Mouse (Mus musculus) olfactory bulb, adult 2 months (tissue): ENCODE results near the gene Rnf215.

Experiments used
- CTCF ChIP-seq: fragments of 200-500 bp; IDR thresholded peaks from 2 replicates; pipeline ENCODE4 v1.5.1; 2012; ENCODE audit warnings: low read depth, mild to moderate bottlenecking, low read length, moderate library complexity; ENCODE audit not compliant: insufficient read depth
- POLR2A ChIP-seq: fragments of 200-500 bp; IDR thresholded peaks from 2 replicates; pipeline ENCODE4 v1.6.1; 2012; ENCODE audit warnings: mild to moderate bottlenecking, low read depth, low read length, moderate library complexity; ENCODE audit not compliant: insufficient read depth

DNA sequence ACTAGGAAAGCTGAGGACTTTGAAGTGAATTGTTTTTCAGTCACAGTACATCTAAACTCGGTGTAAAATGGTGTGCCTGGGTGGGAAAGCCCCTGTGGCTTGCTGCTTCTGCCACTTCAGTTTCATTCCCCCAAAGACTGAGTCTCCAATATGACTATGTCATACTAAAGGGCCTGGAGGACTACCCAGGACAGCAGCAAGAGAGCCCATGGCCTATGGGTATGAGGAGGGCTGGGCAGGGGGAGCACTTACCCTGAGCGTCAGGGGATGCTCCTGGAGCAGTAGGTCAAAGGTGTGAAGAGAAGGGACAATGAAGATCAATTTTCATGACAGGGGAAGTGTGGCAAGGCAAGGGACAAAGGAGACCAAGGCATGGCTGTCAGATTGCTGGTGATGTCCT is 4.0 kb downstream of the Rnf215 start:
- TF ChIP-seq CTCF = no peak
- TF ChIP-seq POLR2A = no peak
